Mouse (Mus musculus) heart, embryonic 13.5 days (tissue): Measurements from ENCODE around the gene Stim2. TPM values are rescaled to one million over a fixed set of nuclear protein-coding genes. Genes with fewer than 3 reads are reported as not detected.

ENCODE experiments used
- ATAC-seq: fragments of 200-750 bp; cut with Nextera tagmentation; 2 replicates; pipeline ENCODE4 v1.8.0; 2017; ENCODE audit warnings: moderate TSS enrichment; ENCODE audit not compliant: insufficient number of reproducible peaks, low FRiP score, low TSS enrichment; ENCODE audit errors: extremely low read depth
- H3K27ac ChIP-seq: fragments of 300-500 bp; sonication (generic); replicated peaks from 2 replicates; pipeline ENCODE4 v1.5.1; 2015; ENCODE audit warnings: moderate library complexity, mild to moderate bottlenecking, inconsistent platforms
- H3K27me3 ChIP-seq: fragments of 300-500 bp; sonication (generic); replicated peaks from 2 replicates; pipeline ENCODE4 v1.6.1; 2015; ENCODE audit warnings: mild to moderate bottlenecking, inconsistent platforms
- H3K36me3 ChIP-seq: fragments of 300-500 bp; sonication (generic); 2 replicates; pipeline ENCODE4 v1.6.1; 2015; ENCODE audit warnings: mild to moderate bottlenecking, inconsistent platforms
- H3K4me1 ChIP-seq: fragments of 300-500 bp; sonication (generic); 2 replicates; pipeline ENCODE4 v1.6.1; 2015; ENCODE audit warnings: inconsistent platforms
- H3K4me2 ChIP-seq: fragments of 300-500 bp; sonication (generic); 2 replicates; pipeline ENCODE4 v1.6.1; 2015; ENCODE audit warnings: inconsistent platforms, mild to moderate bottlenecking, moderate library complexity
- H3K4me3 ChIP-seq: fragments of 300-500 bp; sonication (generic); 2 replicates; pipeline ENCODE4 v1.5.1; 2015; ENCODE audit warnings: moderate library complexity, mild to moderate bottlenecking, inconsistent platforms
- H3K9ac ChIP-seq: fragments of 300-500 bp; sonication (generic); 2 replicates; pipeline ENCODE4 v1.6.1; 2015; ENCODE audit warnings: inconsistent platforms, mild to moderate bottlenecking, moderate library complexity
- H3K9me3 ChIP-seq: fragments of 300-500 bp; sonication (generic); 2 replicates; pipeline ENCODE4 v1.6.1; 2016; ENCODE audit warnings: inconsistent platforms
- WGBS: fragments of 180-500 bp; shearing (Covaris S2); methylation state at CpG from one replicate; pipeline ENCODE4 v1.1.7; 2015; ENCODE audit warnings: mixed read lengths; 5-methylcytosine and 5-hydroxymethylcytosine counted together
- polyA plus RNA-seq: library from polyadenylated mRNA; unstranded; fragments of >200 nt; fragmentation: Nextera tagmentation; extraction: Ambion mirVana; gene quantifications from 2 replicates; pipeline ENCODE4 v1.2.1, GENCODE M21; 2015

The Stim2 gene
- polyA plus RNA-seq, 1 experiment from 2014 or later: 12.2 TPM

DNA sequence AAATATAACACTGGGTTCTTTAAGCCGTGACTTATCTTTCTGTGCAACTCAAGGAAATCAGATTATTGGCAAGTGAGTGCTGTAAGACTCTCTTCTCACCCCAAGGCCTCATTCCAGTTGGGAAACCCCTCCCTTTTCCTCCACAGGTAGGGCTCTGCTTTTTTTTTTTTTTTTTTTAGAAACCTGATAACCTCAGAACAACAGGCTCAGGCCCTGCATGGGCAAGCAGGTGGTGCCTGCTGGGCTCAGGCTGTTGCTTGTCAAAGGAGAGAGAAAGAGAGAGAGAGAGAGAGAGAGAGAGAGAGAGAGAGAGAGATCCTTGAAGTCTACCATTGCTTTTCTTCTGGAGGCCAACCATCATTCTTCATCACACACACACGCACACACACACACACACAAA lies 30.7 kb upstream of the Stim2 start:
- Histone ChIP-seq H3K9me3 (no peaks in the 10 kb centered on the region), H3K36me3 (no peaks in the 10 kb centered on the region), H3K27me3 (no peaks in the 10 kb centered on the region), H3K4me3 (no peak overlapping the region), H3K4me2 (no peak overlapping the region), H3K27ac (no peak overlapping the region), H3K4me1 (peaks cover 17% of the 10 kb centered on the region), H3K9ac (no peak overlapping the region)
- WGBS: 69% methylated on average over 2 of the region's 2 CpGs
- ATAC-seq: no peak

DNA sequence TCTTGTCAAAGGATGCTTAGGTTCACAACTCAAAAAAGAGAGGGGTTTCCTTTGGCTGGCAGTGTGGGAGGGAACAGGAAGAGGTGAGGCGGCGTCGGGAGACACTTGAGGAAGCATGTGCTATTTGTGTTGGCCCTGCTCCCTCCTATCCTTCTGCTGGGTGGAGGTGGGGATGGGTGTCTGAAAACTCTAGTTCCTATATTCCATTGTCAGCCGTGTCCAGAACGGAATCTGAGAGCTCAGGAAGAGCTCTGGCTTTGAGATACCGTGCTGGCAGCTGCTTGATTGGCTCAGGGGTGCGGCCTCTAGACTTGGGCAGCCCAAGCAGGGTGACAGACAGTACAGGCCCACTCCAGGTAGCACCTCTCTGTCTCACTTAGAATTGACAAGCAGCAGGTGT lies 28.1 kb upstream of the Stim2 start:
- Histone ChIP-seq H3K4me3 (no peak overlapping the region), H3K9ac (no peak overlapping the region), H3K27me3 (no peaks in the 10 kb centered on the region), H3K9me3 (no peaks in the 10 kb centered on the region), H3K4me1 (peaks cover 17% of the 10 kb centered on the region), H3K4me2 (no peak overlapping the region), H3K36me3 (no peaks in the 10 kb centered on the region), H3K27ac (peak overlapping the region; percentile 50; the same call in 1 of the 2 replicates)
- peak; percentile 58 for ATAC-seq
- WGBS: 33% methylated on average over 7 of the region's 7 CpGs

DNA sequence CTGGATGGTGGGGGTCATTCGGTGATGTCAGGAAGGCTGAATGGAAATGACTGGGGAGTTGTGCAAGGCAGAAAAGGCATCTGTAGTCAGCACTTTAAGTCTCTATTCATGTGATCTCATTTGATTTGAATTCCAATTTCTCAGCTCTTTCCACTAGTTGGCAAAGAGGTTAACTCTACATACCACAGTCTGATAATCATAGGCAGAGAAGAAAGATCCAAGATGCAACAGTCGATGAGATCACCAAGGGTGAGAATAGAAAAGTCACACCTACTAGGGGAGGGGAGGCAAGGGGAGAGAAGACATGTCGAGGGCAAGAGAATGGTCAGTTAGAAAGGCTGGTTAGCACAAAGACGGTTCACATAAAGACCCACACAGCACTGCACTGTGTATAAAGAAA lies 27.1 kb upstream of the Stim2 start:
- H3K4me1 ChIP-seq: peaks cover 17% of the 10 kb centered on the region
- no peaks in the 10 kb centered on the region for H3K27me3 ChIP-seq
- no peak overlapping the region for H3K4me2 ChIP-seq
- no peak overlapping the region for H3K4me3 ChIP-seq
- H3K27ac ChIP-seq: no peak overlapping the region
- H3K36me3 ChIP-seq: no peaks in the 10 kb centered on the region
- WGBS: 59% methylated on average over 4 of the region's 4 CpGs
- H3K9ac ChIP-seq: no peak overlapping the region
- ATAC-seq: no peak
- H3K9me3 ChIP-seq: no peaks in the 10 kb centered on the region

DNA sequence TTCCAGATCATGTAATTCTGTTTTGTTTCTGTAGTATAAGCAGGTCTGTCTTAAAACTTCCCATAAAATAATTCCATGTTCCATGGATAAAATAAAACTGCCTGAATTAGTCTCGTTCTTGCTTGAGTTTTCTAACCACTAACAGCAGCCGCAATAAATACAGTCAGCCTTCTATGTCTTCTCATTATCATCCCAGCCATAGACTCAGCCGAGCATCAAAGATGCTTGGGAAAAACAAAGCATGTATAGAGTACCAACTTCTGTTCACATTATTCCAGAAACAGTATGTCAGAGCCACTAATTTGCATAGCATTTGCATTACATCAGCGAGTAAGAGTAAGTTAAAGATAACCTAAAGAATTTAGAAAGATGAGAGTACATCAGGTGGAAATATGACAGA lies 25.4 kb upstream of the Stim2 start:
- no peak overlapping the region for H3K4me2 ChIP-seq
- H3K4me1 ChIP-seq: peaks cover 17% of the 10 kb centered on the region
- H3K9ac ChIP-seq: no peak overlapping the region
- no peaks in the 10 kb centered on the region for H3K36me3 ChIP-seq
- 87% methylated on average over 4 of the region's 4 CpGs for WGBS
- H3K9me3 ChIP-seq: no peaks in the 10 kb centered on the region
- no peak for ATAC-seq
- H3K4me3 ChIP-seq: no peak overlapping the region
- H3K27ac ChIP-seq: no peak overlapping the region
- H3K27me3 ChIP-seq: no peaks in the 10 kb centered on the region

DNA sequence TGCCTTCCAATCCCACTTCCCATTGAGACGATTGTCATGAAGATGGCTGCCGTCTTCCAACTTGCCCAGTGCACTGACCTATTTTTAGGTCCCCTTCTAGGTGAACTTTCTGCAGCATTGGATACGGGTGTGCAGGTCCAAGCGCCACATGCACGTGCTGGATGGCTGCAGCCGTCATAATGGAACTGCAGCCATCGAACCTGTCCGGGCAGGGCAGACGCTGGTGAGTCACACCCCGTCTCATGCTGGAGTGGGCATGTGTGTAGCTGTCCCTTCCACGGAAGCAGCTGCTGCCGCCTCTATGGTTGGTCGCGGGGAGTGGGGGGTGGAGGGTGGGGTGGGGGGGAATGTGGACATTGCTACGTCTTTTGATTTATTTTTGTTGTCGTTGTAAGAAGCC lies 21.8 kb upstream of the Stim2 start:
- Histone ChIP-seq H3K36me3 (no peaks in the 10 kb centered on the region), H3K4me2 (no peak overlapping the region), H3K9ac (no peak overlapping the region), H3K27me3 (no peaks in the 10 kb centered on the region), H3K27ac (no peak overlapping the region), H3K4me1 (no peaks in the 10 kb centered on the region), H3K4me3 (no peak overlapping the region), H3K9me3 (no peaks in the 10 kb centered on the region)
- no peak for ATAC-seq
- 87% methylated on average over 16 of the region's 16 CpGs for WGBS

DNA sequence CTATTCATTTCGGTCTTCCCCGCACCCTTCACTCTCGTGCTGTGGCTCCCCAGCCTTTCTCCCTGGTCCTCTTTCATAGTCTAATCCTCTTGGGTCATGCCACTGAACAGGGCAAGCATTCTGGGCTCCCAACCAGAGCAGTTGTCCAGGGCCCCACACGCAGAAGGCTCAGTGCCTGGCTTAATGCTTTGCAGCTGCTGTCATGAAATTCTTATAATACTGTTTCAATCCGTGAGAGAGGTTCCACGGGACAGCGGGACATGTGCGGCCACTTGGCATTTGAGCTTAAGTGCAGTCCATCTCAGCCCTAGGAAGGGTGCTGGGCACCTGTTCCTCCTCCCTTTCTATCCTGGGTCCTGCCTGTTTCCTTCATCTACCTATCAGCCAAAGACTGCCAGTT lies 21.2 kb upstream of the Stim2 start:
- Histone ChIP-seq H3K4me3 (no peak overlapping the region), H3K9ac (no peak overlapping the region), H3K4me1 (no peaks in the 10 kb centered on the region), H3K27me3 (no peaks in the 10 kb centered on the region), H3K36me3 (no peaks in the 10 kb centered on the region), H3K4me2 (no peak overlapping the region), H3K9me3 (no peaks in the 10 kb centered on the region), H3K27ac (no peak overlapping the region)
- 81% methylated on average over 8 of the region's 8 CpGs for WGBS
- ATAC-seq: no peak

DNA sequence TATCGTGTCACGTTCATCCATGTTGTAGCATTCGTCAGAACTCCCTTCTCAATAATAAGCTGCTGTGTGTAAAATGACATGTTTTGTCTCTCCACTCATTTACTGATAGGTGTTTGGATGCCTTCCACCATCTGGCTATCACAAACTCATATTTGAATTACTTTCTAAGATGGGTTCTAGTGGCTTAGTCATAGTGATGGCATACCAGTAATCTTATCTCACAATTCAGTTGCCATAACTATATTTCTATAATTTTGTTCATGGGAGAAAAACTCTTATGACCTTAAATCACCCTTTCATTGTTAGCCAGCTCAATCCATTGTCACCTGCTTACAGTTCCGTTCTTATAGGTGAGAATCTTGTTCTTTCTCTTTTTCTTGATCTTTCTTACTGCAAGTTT lies 14.9 kb upstream of the Stim2 start:
- no peak for ATAC-seq
- H3K4me2 ChIP-seq: no peak overlapping the region
- H3K4me1 ChIP-seq: no peaks in the 10 kb centered on the region
- H3K27me3 ChIP-seq: no peaks in the 10 kb centered on the region
- H3K9me3 ChIP-seq: no peaks in the 10 kb centered on the region
- no peak overlapping the region for H3K27ac ChIP-seq
- H3K4me3 ChIP-seq: no peak overlapping the region
- H3K36me3 ChIP-seq: no peaks in the 10 kb centered on the region
- 78% methylated on average over 4 of the region's 4 CpGs for WGBS
- H3K9ac ChIP-seq: no peak overlapping the region

DNA sequence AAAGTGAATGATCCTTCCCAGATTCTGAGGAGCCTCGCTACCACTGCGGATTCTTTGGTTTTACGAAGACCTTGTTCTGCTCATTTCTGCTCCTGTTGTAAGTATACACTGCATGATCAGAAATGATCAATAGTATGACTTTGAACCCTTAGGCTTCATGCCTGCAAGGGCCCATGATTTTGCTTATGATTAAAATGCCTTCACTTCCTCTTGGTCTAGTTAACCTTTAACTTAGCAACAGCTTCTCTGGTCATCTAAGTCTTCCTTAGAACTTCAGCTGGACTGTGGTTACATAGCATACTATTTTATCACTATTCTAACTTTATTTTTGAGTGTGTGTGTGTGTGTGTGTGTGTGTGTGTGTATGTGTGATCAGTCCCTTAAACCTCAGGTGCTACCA lies 12.7 kb upstream of the Stim2 start:
- no peaks in the 10 kb centered on the region for H3K4me1 ChIP-seq
- no peaks in the 10 kb centered on the region for H3K9me3 ChIP-seq
- 89% methylated on average over 3 of the region's 3 CpGs for WGBS
- no peak overlapping the region for H3K27ac ChIP-seq
- H3K36me3 ChIP-seq: no peaks in the 10 kb centered on the region
- no peak for ATAC-seq
- no peak overlapping the region for H3K4me2 ChIP-seq
- H3K4me3 ChIP-seq: no peak overlapping the region
- H3K27me3 ChIP-seq: 0 out of 2 replicates have a peak, but pooled peaks cover 4% of the 10 kb centered on the region
- H3K9ac ChIP-seq: no peak overlapping the region

DNA sequence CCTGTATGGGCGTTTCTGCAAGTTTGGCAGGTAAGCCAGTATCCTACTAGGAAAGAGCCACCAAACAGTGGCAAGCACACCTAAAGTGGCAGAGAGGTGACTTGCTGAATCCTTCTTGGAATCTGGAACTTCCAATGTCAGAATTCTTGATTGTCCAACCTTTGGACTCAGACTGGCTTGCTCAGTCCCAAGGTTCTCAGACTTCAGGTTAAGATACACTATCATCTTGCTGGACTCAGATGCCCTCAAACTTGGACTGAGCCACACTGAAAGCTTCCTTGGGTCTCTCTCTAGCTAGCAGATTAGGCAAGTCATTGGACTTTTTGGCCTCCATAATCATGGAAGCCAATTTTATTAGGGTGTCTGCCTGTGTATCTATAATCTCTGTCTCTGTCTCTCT lies 10.8 kb upstream of the Stim2 start:
- Histone ChIP-seq H3K9ac (no peak overlapping the region), H3K27ac (no peak overlapping the region), H3K36me3 (no peaks in the 10 kb centered on the region), H3K4me1 (no peaks in the 10 kb centered on the region), H3K27me3 (0 out of 2 replicates have a peak, but pooled peaks cover 4% of the 10 kb centered on the region), H3K4me3 (no peak overlapping the region), H3K9me3 (no peaks in the 10 kb centered on the region), H3K4me2 (no peak overlapping the region)
- no peak for ATAC-seq
- WGBS: 74% methylated on average over 1 of the region's 1 CpGs

DNA sequence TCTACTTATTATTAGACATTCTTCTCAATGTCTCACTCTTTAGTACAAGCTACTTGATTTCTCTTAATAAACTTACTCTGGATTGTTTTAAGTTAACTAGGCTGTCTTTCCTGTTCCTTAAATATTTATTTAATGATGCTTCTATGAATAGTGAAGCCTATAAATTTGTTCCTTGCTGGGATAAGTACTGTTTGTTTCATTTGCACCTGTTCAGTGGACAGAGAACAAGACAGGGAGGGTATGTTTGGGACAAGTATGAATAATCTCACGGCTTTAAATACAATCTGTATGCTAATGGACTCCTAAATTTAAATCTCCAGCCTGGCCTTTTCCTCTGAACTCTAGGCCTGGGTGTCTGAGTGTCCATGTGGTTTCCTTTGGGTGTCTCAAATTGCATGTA lies 10.2 kb upstream of the Stim2 start:
- Histone ChIP-seq H3K9ac (no peak overlapping the region), H3K4me3 (no peak overlapping the region), H3K36me3 (no peaks in the 10 kb centered on the region), H3K9me3 (no peaks in the 10 kb centered on the region), H3K27ac (no peak overlapping the region), H3K4me1 (no peaks in the 10 kb centered on the region), H3K4me2 (no peak overlapping the region), H3K27me3 (0 out of 2 replicates have a peak, but pooled peaks cover 4% of the 10 kb centered on the region)
- 60% methylated on average over 1 of the region's 1 CpGs for WGBS
- ATAC-seq: no peak

DNA sequence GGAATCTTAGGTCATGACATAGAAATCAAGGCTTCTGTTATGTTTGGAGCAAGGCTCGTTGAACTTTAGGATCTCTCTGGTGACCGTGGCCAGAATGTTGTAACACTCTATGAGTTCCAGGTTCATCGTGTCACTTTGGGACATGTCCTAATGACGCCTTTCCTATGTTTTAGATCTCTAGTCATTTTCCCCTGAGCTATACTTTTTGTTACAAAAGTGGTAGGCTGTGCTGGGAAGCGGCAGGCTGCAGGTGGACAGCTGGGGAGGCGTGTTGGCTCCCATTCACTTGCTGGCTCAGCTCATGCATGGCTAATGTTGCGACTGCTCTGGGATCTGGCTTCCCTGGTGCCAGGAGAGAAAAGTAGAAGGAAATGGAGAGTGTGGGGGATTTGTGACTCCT lies 5.7 kb upstream of the Stim2 start:
- no peak for ATAC-seq
- Histone ChIP-seq H3K4me3 (no peak overlapping the region), H3K9ac (no peak overlapping the region), H3K4me2 (no peak overlapping the region), H3K4me1 (peaks cover 14% of the 10 kb centered on the region), H3K27ac (no peak overlapping the region), H3K9me3 (no peaks in the 10 kb centered on the region), H3K36me3 (no peaks in the 10 kb centered on the region), H3K27me3 (0 out of 2 replicates have a peak, but pooled peaks cover 4% of the 10 kb centered on the region)
- 75% methylated on average over 7 of the region's 7 CpGs for WGBS

DNA sequence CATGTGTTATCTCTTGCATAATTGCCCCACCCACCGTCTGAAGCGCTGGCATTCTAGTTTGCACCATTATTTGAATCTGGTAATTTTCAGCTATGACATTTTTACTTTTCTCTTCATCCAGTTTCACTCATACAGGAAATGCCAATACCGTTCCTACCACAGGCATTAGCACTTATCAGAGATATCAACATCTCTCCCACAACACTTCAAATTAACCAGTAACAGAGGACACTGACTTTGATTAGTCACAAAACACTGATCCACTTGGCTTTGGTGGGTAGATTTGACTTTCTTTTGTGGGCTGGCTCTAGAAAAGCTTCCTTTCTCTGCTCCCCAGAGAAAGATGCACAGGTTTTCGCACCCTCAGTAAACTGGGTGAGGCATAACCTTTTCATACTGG lies 3.7 kb upstream of the Stim2 start:
- no peak overlapping the region for H3K27ac ChIP-seq
- no peak overlapping the region for H3K9ac ChIP-seq
- H3K4me3 ChIP-seq: peak overlapping the region; percentile 69
- no peaks in the 10 kb centered on the region for H3K36me3 ChIP-seq
- peak overlapping the region; percentile 92 for H3K4me2 ChIP-seq
- ATAC-seq: no peak
- H3K27me3 ChIP-seq: 0 out of 2 replicates have a peak, but pooled peaks cover 4% of the 10 kb centered on the region
- H3K9me3 ChIP-seq: no peaks in the 10 kb centered on the region
- WGBS: 51% methylated on average over 4 of the region's 4 CpGs
- peaks cover 19% of the 10 kb centered on the region for H3K4me1 ChIP-seq
